In the genomic region with DNA sequence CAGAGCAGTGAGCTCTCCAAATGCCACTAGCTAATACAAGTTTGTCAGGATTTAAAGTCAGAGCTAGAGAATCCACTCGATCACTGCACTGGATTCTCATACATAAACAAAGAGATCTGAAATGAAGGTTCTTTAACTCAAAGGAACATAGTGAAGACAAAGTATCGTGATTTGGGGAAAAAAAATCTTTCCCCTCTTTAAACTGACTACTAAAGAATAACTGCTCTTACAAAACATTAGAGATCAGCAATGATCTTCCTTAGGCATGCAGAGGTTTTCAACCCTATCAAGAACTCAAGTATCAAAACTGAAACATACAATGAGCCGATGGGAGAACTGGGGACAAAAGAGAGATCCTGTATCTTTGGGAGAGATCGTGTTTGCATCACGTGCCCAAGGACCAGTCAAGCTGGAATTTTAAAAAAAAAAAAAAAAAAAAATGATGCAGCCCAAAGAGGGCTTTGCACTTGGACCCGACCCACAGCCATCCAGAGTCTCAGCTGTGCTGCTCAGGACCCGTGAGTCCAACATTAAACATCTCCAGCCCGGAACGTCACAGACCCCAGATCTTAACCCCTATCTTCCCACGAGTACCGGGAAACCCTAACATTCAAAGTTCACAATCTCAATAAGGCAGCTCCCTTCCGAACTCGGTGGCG, we compare ENCODE assay signal across 8 mouse cellular contexts. TPM values are rescaled to one million over a fixed set of nuclear protein-coding genes. Genes with fewer than 3 reads are reported as not detected.
DNase-seq lines count a peak whose midpoint lies in the region; ATAC-seq and TF ChIP-seq lines count a peak whose summit lies in the region.

No protein-coding gene starts in this region.

- ATAC-seq in lung, embryonic 14.5 days (ENCODE audit: insufficient read depth), result peak; percentile 33
- peak; percentile 23 for ATAC-seq in intestine, embryonic 15.5 days
- ATAC-seq in neural tube, embryonic 12.5 days (ENCODE audit: low FRiP score, low read depth), result peak; percentile 38

- H3K36me3 ChIP-seq in lung, embryonic 14.5 days (ENCODE audit: insufficient read depth), result no peaks in the 10 kb centered on the region
- no peaks in the 10 kb centered on the region for H3K36me3 ChIP-seq in intestine, embryonic 15.5 days
- H3K36me3 ChIP-seq in neural tube, embryonic 12.5 days, result no peaks in the 10 kb centered on the region

- WGBS in lung, embryonic 14.5 days, result under 1% methylated on average over 14 of the region's 14 CpGs
- WGBS in intestine, embryonic 15.5 days, result under 1% methylated on average over 14 of the region's 14 CpGs
- WGBS in neural tube, embryonic 12.5 days, result 2% methylated on average over 14 of the region's 14 CpGs

- H3K4me1 ChIP-seq in lung, embryonic 14.5 days (ENCODE audit: insufficient read depth), result no peaks in the 10 kb centered on the region
- no peaks in the 10 kb centered on the region for H3K4me1 ChIP-seq in intestine, embryonic 15.5 days (replicated peaks)
- 0 out of 2 replicates have a peak, but pooled peaks cover 4% of the 10 kb centered on the region for H3K4me1 ChIP-seq in neural tube, embryonic 12.5 days

- H3K4me3 ChIP-seq in lung, embryonic 14.5 days (ENCODE audit: low read depth, low read length), result peak overlapping the region; percentile 93
- peak overlapping the region; percentile 80 for H3K4me3 ChIP-seq in intestine, embryonic 15.5 days (replicated peaks)
- peak overlapping the region; percentile 89 for H3K4me3 ChIP-seq in neural tube, embryonic 12.5 days

- no peak for TF ChIP-seq CTCF in lung, embryonic 14.5 days (IDR thresholded peaks at IDR 0.05; ENCODE audit: low read depth)

- no peaks in the 10 kb centered on the region for H3K9me3 ChIP-seq in lung, embryonic 14.5 days (ENCODE audit: low read depth, low read length)
- no peaks in the 10 kb centered on the region for H3K9me3 ChIP-seq in intestine, embryonic 15.5 days
- H3K9me3 ChIP-seq in neural tube, embryonic 12.5 days, result no peaks in the 10 kb centered on the region

- H3K9ac ChIP-seq in lung, embryonic 14.5 days, result peak overlapping the region; percentile 84
- H3K9ac ChIP-seq in intestine, embryonic 15.5 days, result peak overlapping the region; percentile 82
- peak overlapping the region; percentile 86 for H3K9ac ChIP-seq in neural tube, embryonic 12.5 days

- peak overlapping the region; percentile 96 for H3K27ac ChIP-seq in lung, embryonic 14.5 days (ENCODE audit: low read depth)
- peak overlapping the region; percentile 94 for H3K27ac ChIP-seq in intestine, embryonic 15.5 days
- peak overlapping the region; percentile 96 for H3K27ac ChIP-seq in neural tube, embryonic 12.5 days

- peak overlapping the region; percentile 71 for H3K4me2 ChIP-seq in lung, embryonic 14.5 days
- H3K4me2 ChIP-seq in intestine, embryonic 15.5 days (replicated peaks), result peak overlapping the region; percentile 50
- H3K4me2 ChIP-seq in neural tube, embryonic 12.5 days (replicated peaks), result peak overlapping the region; percentile 70

- no peaks in the 10 kb centered on the region for H3K27me3 ChIP-seq in lung, embryonic 14.5 days (ENCODE audit: insufficient read depth, low read length)
- no peaks in the 10 kb centered on the region for H3K27me3 ChIP-seq in intestine, embryonic 15.5 days (replicated peaks)
- no peaks in the 10 kb centered on the region for H3K27me3 ChIP-seq in neural tube, embryonic 12.5 days (replicated peaks)

- DNase-seq in lung, embryonic 14.5 days, result peak; percentile 42
- no peak for DNase-seq in lung, postnatal 36 days
- peak; percentile 26 for DNase-seq in c-Kit-positive CD71-positive TER-119-positive erythroid progenitor cells, embryonic 14.5 days (ENCODE audit: low spot score)
- no peak for DNase-seq in layer of hippocampus, adult 9-11 months
- no peak for DNase-seq in layer of hippocampus, adult 18-20 months (ENCODE audit: low spot score in 2 of 2)
- DNase-seq in layer of hippocampus, adult 9-10 months (ENCODE audit: low spot score), result no peak

RNA-seq across cellular contexts. Expression of gene Lrig2, which starts 0.8 kb away (rescaled TPM):
- 17.2 and 18.8 TPM in 2 replicates for polyA plus RNA-seq in lung, embryonic 14.5 days (2014; fragmentation: Nextera tagmentation; extraction: Ambion mirVana)
- 11.2 and 13.3 TPM in 2 replicates for polyA plus RNA-seq in intestine, embryonic 15.5 days (2015; fragmentation: Nextera tagmentation; extraction: Ambion mirVana)
- polyA plus RNA-seq in neural tube, embryonic 12.5 days (2016; fragmentation: Nextera tagmentation; extraction: Ambion mirVana), result 30.9 and 33.1 TPM in 2 replicates
- total RNA-seq in layer of hippocampus, adult 18-20 months (2021), result 10 to 100 TPM; 31.7 to 34.3 TPM

Comparison
In these comparisons a context has a peak if more than half of its experiments do, and no peak if none do; other contexts are left out.
1. DNase-seq: peak in lung, embryonic 14.5 days (single experiment) and c-Kit-positive CD71-positive TER-119-positive erythroid progenitor cells, embryonic 14.5 days (single experiment); none in lung, postnatal 36 days (single experiment), layer of hippocampus, adult 9-11 months (single experiment), layer of hippocampus, adult 18-20 months (0 of 2) and layer of hippocampus, adult 9-10 months (single experiment).
2. Peak in every context shown above with its lines, with median percentiles within 50 percentile points of each other: ATAC-seq, H3K27ac ChIP-seq, H3K4me2 ChIP-seq, H3K4me3 ChIP-seq and H3K9ac ChIP-seq.